In the genomic region with DNA sequence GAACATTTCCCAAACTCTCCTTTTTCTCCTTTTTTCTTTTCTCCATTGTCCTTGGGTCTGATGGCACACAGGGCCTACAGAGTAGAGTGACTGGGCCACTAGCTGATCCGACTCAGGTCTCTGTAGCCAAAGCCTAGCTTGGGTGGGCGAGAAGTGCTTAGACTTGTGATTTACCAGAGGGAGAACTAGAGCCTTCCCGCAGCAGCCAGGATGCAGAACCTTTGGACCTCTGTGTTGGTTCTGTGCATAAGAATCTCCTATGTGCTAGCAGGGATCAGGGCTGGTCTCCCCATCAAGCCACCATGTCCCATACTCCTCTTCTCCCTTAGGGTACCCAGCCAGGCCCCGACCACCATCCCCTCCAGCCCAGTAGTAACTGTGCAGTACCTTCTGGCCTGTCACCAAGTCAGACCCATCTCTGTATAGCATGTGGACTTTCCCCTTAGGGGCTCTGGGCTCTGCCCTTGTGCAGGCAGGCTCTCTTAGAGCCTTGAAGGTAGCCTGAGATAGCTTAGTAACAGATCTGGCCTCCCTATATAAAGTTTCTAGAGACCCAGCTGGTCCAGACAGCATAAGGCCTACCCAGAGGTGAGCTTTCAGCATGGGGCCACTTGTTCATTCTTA, we compare ENCODE assay signal across 8 mouse cellular contexts.
DNase-seq lines count a peak whose midpoint lies in the region; ATAC-seq lines count a peak whose summit lies in the region.

No protein-coding gene starts in this region.

- peaks cover 3% of the 10 kb centered on the region for H3K9me3 ChIP-seq in kidney, embryonic 14.5 days (ENCODE audit: control insufficient read depth, low read length)
- no peaks in the 10 kb centered on the region for H3K9me3 ChIP-seq in embryonic facial prominence, embryonic 11.5 days (replicated peaks; ENCODE audit: control insufficient read depth, low read length)
- H3K9me3 ChIP-seq in intestine, embryonic 15.5 days = no peaks in the 10 kb centered on the region
- peaks cover 4% of the 10 kb centered on the region for H3K9me3 ChIP-seq in neural tube, embryonic 12.5 days

- H3K4me1 ChIP-seq in kidney, embryonic 14.5 days (ENCODE audit: control insufficient read depth, insufficient read depth, low read length) = peaks cover 60% of the 10 kb centered on the region
- H3K4me1 ChIP-seq in embryonic facial prominence, embryonic 11.5 days (ENCODE audit: control insufficient read depth, insufficient read depth, low read length) = peaks cover 21% of the 10 kb centered on the region
- peaks cover 58% of the 10 kb centered on the region for H3K4me1 ChIP-seq in intestine, embryonic 15.5 days (replicated peaks)
- H3K4me1 ChIP-seq in neural tube, embryonic 12.5 days = peaks cover 64% of the 10 kb centered on the region

- no peaks in the 10 kb centered on the region for H3K27me3 ChIP-seq in kidney, embryonic 14.5 days (ENCODE audit: control insufficient read depth, insufficient read depth, low read length)
- no peaks in the 10 kb centered on the region for H3K27me3 ChIP-seq in embryonic facial prominence, embryonic 11.5 days (ENCODE audit: control insufficient read depth, insufficient read depth, low read length)
- no peaks in the 10 kb centered on the region for H3K27me3 ChIP-seq in intestine, embryonic 15.5 days (replicated peaks)
- no peaks in the 10 kb centered on the region for H3K27me3 ChIP-seq in neural tube, embryonic 12.5 days (replicated peaks)

- H3K4me2 ChIP-seq in kidney, embryonic 14.5 days (replicated peaks; ENCODE audit: low read depth, low read length) = peak overlapping the region; percentile 55
- H3K4me2 ChIP-seq in embryonic facial prominence, embryonic 11.5 days (ENCODE audit: low read depth, low read length) = no peak overlapping the region; the same call in 1 of the 2 replicates
- H3K4me2 ChIP-seq in intestine, embryonic 15.5 days (replicated peaks) = peak overlapping the region; percentile 90; the same call in 1 of the 2 replicates
- 0 out of 2 replicates have a peak overlapping the region, but pooled peaks have one; percentile 76 for H3K4me2 ChIP-seq in neural tube, embryonic 12.5 days (replicated peaks)

- H3K4me3 ChIP-seq in kidney, embryonic 14.5 days (ENCODE audit: low read length) = no peak overlapping the region
- H3K4me3 ChIP-seq in embryonic facial prominence, embryonic 11.5 days (ENCODE audit: low read depth, low read length) = no peak overlapping the region; the same call in 1 of the 2 replicates
- no peak overlapping the region for H3K4me3 ChIP-seq in intestine, embryonic 15.5 days (replicated peaks)
- no peak overlapping the region for H3K4me3 ChIP-seq in neural tube, embryonic 12.5 days

- H3K36me3 ChIP-seq in kidney, embryonic 14.5 days (ENCODE audit: control insufficient read depth, insufficient read depth, low read length) = no peaks in the 10 kb centered on the region
- no peaks in the 10 kb centered on the region for H3K36me3 ChIP-seq in embryonic facial prominence, embryonic 11.5 days (replicated peaks; ENCODE audit: control insufficient read depth, insufficient read depth, low read depth, low read length)
- no peaks in the 10 kb centered on the region for H3K36me3 ChIP-seq in intestine, embryonic 15.5 days
- H3K36me3 ChIP-seq in neural tube, embryonic 12.5 days = no peaks in the 10 kb centered on the region

- ATAC-seq in kidney, embryonic 14.5 days (ENCODE audit: low FRiP score, low TSS enrichment) = no peak
- no peak for ATAC-seq in embryonic facial prominence, embryonic 11.5 days (replicated peaks; ENCODE audit: insufficient number of reproducible peaks, low FRiP score, low TSS enrichment, low read depth)
- no peak for ATAC-seq in intestine, embryonic 15.5 days
- ATAC-seq in neural tube, embryonic 12.5 days (ENCODE audit: low FRiP score, low read depth) = no peak
- ATAC-seq in granulocyte monocyte progenitor cell, adult 5-6 weeks (replicated peaks; ENCODE audit: poor library complexity, severe bottlenecking) = no peak

- DNase-seq in kidney, adult 9 months = no peak
- no peak for DNase-seq in embryonic facial prominence, embryonic 11.5 days (ENCODE audit: low spot score)
- no peak for DNase-seq in right cerebral cortex, postnatal 14 days
- DNase-seq in embryo, embryonic 9.5 days (ENCODE audit: extremely low spot score) = no peak

- H3K27ac ChIP-seq in kidney, embryonic 14.5 days (ENCODE audit: low read depth, low read length) = peak overlapping the region; percentile 99
- peak overlapping the region; percentile 99 for H3K27ac ChIP-seq in embryonic facial prominence, embryonic 11.5 days (replicated peaks; ENCODE audit: low read depth, low read length)
- peak overlapping the region; percentile 100 for H3K27ac ChIP-seq in intestine, embryonic 15.5 days
- H3K27ac ChIP-seq in neural tube, embryonic 12.5 days = peak overlapping the region; percentile 97

- H3K9ac ChIP-seq in kidney, embryonic 14.5 days (ENCODE audit: low read depth, low read length) = peak overlapping the region; percentile 69
- peak overlapping the region; percentile 77 for H3K9ac ChIP-seq in embryonic facial prominence, embryonic 11.5 days (replicated peaks; ENCODE audit: low read length)
- H3K9ac ChIP-seq in intestine, embryonic 15.5 days = no peak overlapping the region
- no peak overlapping the region for H3K9ac ChIP-seq in neural tube, embryonic 12.5 days

- 65% methylated on average over 4 of the region's 4 CpGs for WGBS in kidney, embryonic 14.5 days
- 54% methylated on average over 4 of the region's 4 CpGs for WGBS in embryonic facial prominence, embryonic 11.5 days
- 67% methylated on average over 4 of the region's 4 CpGs for WGBS in intestine, embryonic 15.5 days
- 63% methylated on average over 4 of the region's 4 CpGs for WGBS in neural tube, embryonic 12.5 days

Comparison
In these comparisons a context has a peak if more than half of its experiments do, and no peak if none do; other contexts are left out.
1. H3K9ac ChIP-seq: peak in kidney, embryonic 14.5 days (single experiment) and embryonic facial prominence, embryonic 11.5 days (single experiment); none in intestine, embryonic 15.5 days (single experiment) and neural tube, embryonic 12.5 days (single experiment).
2. Peak in every context shown above with its lines, with median percentiles within 50 percentile points of each other: H3K27ac ChIP-seq.